Mouse (Mus musculus) heart, embryonic 14.5 days (tissue): ENCODE data around the gene Fam136a. TPM values are rescaled to one million over a fixed set of nuclear protein-coding genes. Genes with fewer than 3 reads are reported as not detected.
A peak's percentile ranks its signal among the peaks of the same experiment; 100 is the strongest.

Source experiments
- ATAC-seq: fragments of 200-750 bp; cut with Nextera tagmentation; 2 replicates; pipeline ENCODE4 v1.8.0; 2017; ENCODE audit warnings: low read depth, moderate TSS enrichment; ENCODE audit not compliant: insufficient number of reproducible peaks, insufficient read depth, low FRiP score
- H3K27ac ChIP-seq, 2 experiments: fragments of 200-500 bp in 1 of 2; fragments of 300-500 bp in 1 of 2; sonication (generic) in 1 of 2; replicated peaks in 1 of 2; 2 replicates each; pipeline ENCODE4 v1.5.1; 2012 to 2014; ENCODE audit warnings: low read depth in 2 of 2, low read length in 2 of 2, control low read depth in 1 of 2, mild to moderate bottlenecking in 1 of 2, mixed read lengths in 1 of 2; ENCODE audit not compliant: control insufficient read depth in 1 of 2, insufficient read depth in 1 of 2
- H3K27me3 ChIP-seq: fragments of 300-500 bp; sonication (generic); 2 replicates; pipeline ENCODE4 v1.6.1; 2014; ENCODE audit warnings: mild to moderate bottlenecking, low read length, control low read depth; ENCODE audit not compliant: control insufficient read depth, insufficient read depth
- H3K36me3 ChIP-seq: fragments of 300-500 bp; sonication (generic); 2 replicates; pipeline ENCODE4 v1.6.1; 2014; ENCODE audit warnings: mild to moderate bottlenecking, control low read depth, low read length, mixed read lengths; ENCODE audit not compliant: control insufficient read depth, insufficient read depth
- H3K4me1 ChIP-seq, 2 experiments: fragments of 200-500 bp in 1 of 2; fragments of 300-500 bp in 1 of 2; sonication (generic) in 1 of 2; 2 replicates each; pipeline ENCODE4 v1.6.1; 2012 to 2014; ENCODE audit warnings: low read length in 2 of 2, control low read depth in 1 of 2, mixed read lengths in 1 of 2; ENCODE audit not compliant: control insufficient read depth in 2 of 2, insufficient read depth in 2 of 2
- H3K4me2 ChIP-seq: fragments of 300-500 bp; sonication (generic); 2 replicates; pipeline ENCODE4 v1.6.1; 2014; ENCODE audit warnings: mild to moderate bottlenecking, low read length
- H3K4me3 ChIP-seq, 2 experiments: fragments of 200-500 bp in 1 of 2; fragments of 300-500 bp in 1 of 2; sonication (generic) in 1 of 2; 2 replicates each; pipeline ENCODE4 v1.5.1; 2012 to 2014; ENCODE audit warnings: low read length in 2 of 2, mild to moderate bottlenecking in 2 of 2, control low read depth in 1 of 2, low read depth in 1 of 2, moderate library complexity in 1 of 2; ENCODE audit not compliant: control insufficient read depth in 1 of 2, insufficient read depth in 1 of 2
- H3K9ac ChIP-seq: fragments of 300-500 bp; sonication (generic); 2 replicates; pipeline ENCODE4 v1.6.1; 2014; ENCODE audit warnings: mild to moderate bottlenecking, low read length
- H3K9me3 ChIP-seq: fragments of 300-500 bp; sonication (generic); 2 replicates; pipeline ENCODE4 v1.6.1; 2016; ENCODE audit warnings: low read length, control low read depth; ENCODE audit not compliant: control insufficient read depth
- WGBS: fragments of 180-500 bp; shearing (Covaris S2); extraction: QIAGEN DNeasy Blood & Tissue Kit; methylation state at CpG from one replicate; pipeline ENCODE4 v1.1.7; 2014; 5-methylcytosine and 5-hydroxymethylcytosine counted together
- polyA plus RNA-seq: library from polyadenylated mRNA; unstranded; fragments of >200 nt; fragmentation: Nextera tagmentation; extraction: Ambion mirVana; gene quantifications from 2 replicates; pipeline ENCODE4 v1.2.1, GENCODE M21; 2014

The Fam136a gene
- polyA plus RNA-seq, 1 experiment from 2014 or later = 91.9 TPM

DNA sequence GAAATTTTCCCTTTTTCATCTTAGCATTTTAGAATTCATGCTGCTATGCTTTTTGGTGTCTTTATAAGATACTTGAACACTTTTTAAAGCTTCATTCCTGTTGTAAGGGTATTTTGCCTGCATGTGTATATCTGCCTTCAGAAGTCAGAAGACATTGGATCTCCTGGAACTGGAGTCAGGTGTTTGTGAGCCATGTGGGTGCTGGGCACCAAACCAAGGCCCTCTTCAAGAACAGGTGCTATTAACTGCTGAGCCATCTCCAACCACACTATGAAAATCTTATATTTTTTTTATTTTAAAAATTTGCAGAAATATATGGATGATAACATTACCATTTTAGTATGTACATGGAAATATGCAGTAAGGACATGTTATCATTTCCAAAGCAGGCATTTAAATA, 40.9 kb downstream of the Fam136a start:
- Histone ChIP-seq H3K27ac (no peak overlapping the region), H3K4me3 (peak overlapping the region in 1 of 2 experiments; percentile 91; a peak in 1 of 4 replicates), H3K9me3 (no peaks in the 10 kb centered on the region), H3K4me1 (peaks cover 2 to 18% of the 10 kb centered on the region in 2 experiments; a peak in 3 of 4 replicates), H3K36me3 (peaks cover 15% of the 10 kb centered on the region), H3K4me2 (peak overlapping the region; percentile 78), H3K9ac (no peak overlapping the region), H3K27me3 (no peaks in the 10 kb centered on the region)
- no peak for ATAC-seq

DNA sequence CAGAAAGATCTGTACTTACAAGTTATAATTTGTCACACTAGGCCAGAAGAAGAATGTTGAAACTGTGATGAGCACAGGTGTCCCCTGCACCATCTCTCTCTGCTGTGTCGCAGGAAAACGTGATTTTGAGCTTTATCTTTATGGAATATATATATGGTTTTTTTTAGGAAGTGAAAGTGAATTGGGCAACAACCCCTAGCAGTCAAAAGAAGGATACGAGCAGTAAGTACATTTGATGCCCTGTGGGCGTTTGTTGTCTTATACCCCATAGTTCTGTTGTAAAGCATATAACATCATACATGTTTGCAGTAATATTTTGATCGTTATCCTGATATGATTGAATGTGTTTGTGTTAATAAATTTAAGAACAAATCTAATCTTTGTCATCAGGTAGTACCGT, 53.3 kb downstream of the Fam136a start:
- no peaks in the 10 kb centered on the region for H3K4me1 ChIP-seq
- 92% methylated on average over 6 of the region's 6 CpGs for WGBS
- no peak overlapping the region for H3K4me3 ChIP-seq
- no peaks in the 10 kb centered on the region for H3K9me3 ChIP-seq
- H3K27ac ChIP-seq = no peak overlapping the region
- no peak for ATAC-seq
- peaks cover 86% of the 10 kb centered on the region for H3K36me3 ChIP-seq
- H3K27me3 ChIP-seq = no peaks in the 10 kb centered on the region
- no peak overlapping the region for H3K9ac ChIP-seq
- no peak overlapping the region for H3K4me2 ChIP-seq

DNA sequence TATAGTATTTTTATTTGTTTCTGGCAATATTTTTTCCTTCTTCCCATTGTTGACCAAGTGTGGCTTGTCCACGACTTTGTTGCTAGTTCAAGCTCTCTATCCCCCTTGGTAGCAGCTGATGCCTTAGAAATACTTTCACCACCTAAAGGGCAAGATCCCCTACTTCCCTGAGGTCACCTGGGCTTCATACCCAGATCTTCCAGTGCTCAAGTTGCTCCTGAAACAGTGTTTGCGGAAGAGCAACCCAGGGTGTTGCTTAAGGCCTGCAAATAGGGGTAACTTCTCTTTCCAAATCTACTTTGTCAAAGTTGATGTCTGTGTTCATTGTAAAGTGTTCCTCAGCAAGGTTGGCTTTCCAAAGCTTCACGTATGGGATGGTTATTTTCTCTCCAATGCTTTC, 53.8 kb downstream of the Fam136a start:
- Histone ChIP-seq H3K4me2 (no peak overlapping the region), H3K27me3 (no peaks in the 10 kb centered on the region), H3K27ac (no peak overlapping the region), H3K9me3 (no peaks in the 10 kb centered on the region), H3K4me3 (no peak overlapping the region), H3K4me1 (no peaks in the 10 kb centered on the region), H3K9ac (no peak overlapping the region), H3K36me3 (peaks cover 86% of the 10 kb centered on the region)
- WGBS = 85% methylated on average over 3 of the region's 3 CpGs
- ATAC-seq = no peak

Other genes with a start within 250 kb of the Fam136a start
- gene Tgfa, start 170.4 kb upstream of the Fam136a start, polyA plus RNA-seq = 4.2 and 4.5 TPM in 2 replicates
- 330 and 384 TPM in 2 replicates for gene Snrpg, start 5.7 kb downstream of the Fam136a start, polyA plus RNA-seq
- gene Pcyox1, start 31.5 kb downstream of the Fam136a start, polyA plus RNA-seq = 59.2 and 66.6 TPM in 2 replicates
- 133 and 140 TPM in 2 replicates for gene Tia1, start 38.6 kb downstream of the Fam136a start, polyA plus RNA-seq
- gene Gm44790, start 61.0 kb downstream of the Fam136a start, polyA plus RNA-seq = not detected in 2 replicates
- gene C87436, start 72.7 kb downstream of the Fam136a start, polyA plus RNA-seq = 17.1 and 20.0 TPM in 2 replicates
- 297 and 312 TPM in 2 replicates for gene Pcbp1, start 160.7 kb downstream of the Fam136a start, polyA plus RNA-seq